18 mouse cellular contexts compared by ENCODE assay signal in genomic region chr13:52323691-52324090, GRCm38 (mm10).
DNase-seq lines count a peak whose midpoint lies in the region; ATAC-seq and TF ChIP-seq lines count a peak whose summit lies in the region.
"Had no signal": no experiment of that assay in that cellular context is flagged by ENCODE, and none has a peak within 500 bp of the region (broad histone marks: within the 10 kb centered on the region; RNA-seq: fewer than 3 reads in every experiment).

No protein-coding gene starts in this region.

- ATAC-seq in midbrain, postnatal 0 days (ENCODE audit: low FRiP score), result no peak
- ATAC-seq in midbrain, embryonic 11.5 days (ENCODE audit: low FRiP score), result no peak
- no peak for ATAC-seq in intestine, embryonic 16.5 days
- ATAC-seq: inflammation-experienced regulatory T-cells, adult 6 months; midbrain, embryonic 16.5 days had no signal

- no peaks in the 10 kb centered on the region for H3K27me3 ChIP-seq in midbrain, postnatal 0 days (ENCODE audit: insufficient read depth, low read length)
- no peaks in the 10 kb centered on the region for H3K27me3 ChIP-seq in midbrain, embryonic 11.5 days (ENCODE audit: control insufficient read depth, insufficient read depth, low read length)
- no peaks in the 10 kb centered on the region for H3K27me3 ChIP-seq in intestine, embryonic 16.5 days (replicated peaks; ENCODE audit: control insufficient read depth, insufficient read depth, low read length)
- H3K27me3 ChIP-seq: limb, embryonic 15.5 days; lung, embryonic 15.5 days; neural tube, embryonic 12.5 days; stomach, embryonic 15.5 days had no signal

- no peaks in the 10 kb centered on the region for H3K4me1 ChIP-seq in midbrain, postnatal 0 days (ENCODE audit: insufficient read depth, low read length)
- no peaks in the 10 kb centered on the region for H3K4me1 ChIP-seq in midbrain, embryonic 11.5 days (ENCODE audit: control insufficient read depth, insufficient read depth, low read length)
- H3K4me1 ChIP-seq in intestine, embryonic 16.5 days (ENCODE audit: control insufficient read depth, insufficient read depth, low read length), result no peaks in the 10 kb centered on the region
- H3K4me1 ChIP-seq: limb, embryonic 15.5 days; lung, embryonic 15.5 days; neural tube, embryonic 12.5 days; stomach, embryonic 15.5 days had no signal

- no peaks in the 10 kb centered on the region for H3K36me3 ChIP-seq in midbrain, postnatal 0 days (ENCODE audit: insufficient read depth, low read length)
- no peaks in the 10 kb centered on the region for H3K36me3 ChIP-seq in midbrain, embryonic 11.5 days (ENCODE audit: control insufficient read depth, insufficient read depth, low read length)
- no peaks in the 10 kb centered on the region for H3K36me3 ChIP-seq in intestine, embryonic 16.5 days (ENCODE audit: control insufficient read depth, insufficient read depth, low read length)
- H3K36me3 ChIP-seq: forebrain, embryonic 10.5 days; limb, embryonic 15.5 days; lung, embryonic 15.5 days; neural tube, embryonic 12.5 days; stomach, embryonic 15.5 days had no signal

- H3K9me3 ChIP-seq in midbrain, postnatal 0 days (ENCODE audit: low read length), result no peaks in the 10 kb centered on the region
- H3K9me3 ChIP-seq in midbrain, embryonic 11.5 days (ENCODE audit: control insufficient read depth, low read length), result no peaks in the 10 kb centered on the region
- H3K9me3 ChIP-seq in intestine, embryonic 16.5 days (ENCODE audit: control insufficient read depth, low read length), result no peaks in the 10 kb centered on the region
- H3K9me3 ChIP-seq: forebrain, embryonic 10.5 days; limb, embryonic 15.5 days; lung, embryonic 15.5 days; neural tube, embryonic 12.5 days; stomach, embryonic 15.5 days had no signal

- 62% methylated on average over 3 of the region's 3 CpGs for WGBS in midbrain, postnatal 0 days
- WGBS in midbrain, embryonic 11.5 days, result 81% methylated on average over 3 of the region's 3 CpGs
- WGBS in intestine, embryonic 16.5 days, result 67% methylated on average over 3 of the region's 3 CpGs

- no peak overlapping the region for H3K27ac ChIP-seq in midbrain, postnatal 0 days (ENCODE audit: low read depth, low read length)
- no peak overlapping the region for H3K27ac ChIP-seq in midbrain, embryonic 11.5 days (ENCODE audit: low read depth, low read length)
- no peak overlapping the region for H3K27ac ChIP-seq in intestine, embryonic 16.5 days (ENCODE audit: low read length)
- H3K27ac ChIP-seq: forebrain, embryonic 10.5 days; limb, embryonic 15.5 days; lung, embryonic 15.5 days; neural tube, embryonic 12.5 days; stomach, embryonic 15.5 days had no signal

- H3K4me3 ChIP-seq in midbrain, postnatal 0 days (ENCODE audit: low read depth, low read length), result no peak overlapping the region
- no peak overlapping the region for H3K4me3 ChIP-seq in midbrain, embryonic 11.5 days (ENCODE audit: low read depth, low read length)
- no peak overlapping the region for H3K4me3 ChIP-seq in intestine, embryonic 16.5 days (ENCODE audit: low read length)
- H3K4me3 ChIP-seq: forebrain, embryonic 10.5 days; limb, embryonic 15.5 days; lung, embryonic 15.5 days; neural tube, embryonic 12.5 days; stomach, embryonic 15.5 days had no signal

- no peak overlapping the region for H3K9ac ChIP-seq in midbrain, postnatal 0 days (replicated peaks; ENCODE audit: low read length, poor library complexity, severe bottlenecking)
- no peak overlapping the region for H3K9ac ChIP-seq in midbrain, embryonic 11.5 days (ENCODE audit: low read length)
- no peak overlapping the region for H3K9ac ChIP-seq in intestine, embryonic 16.5 days (ENCODE audit: low read depth, low read length)
- H3K9ac ChIP-seq: limb, embryonic 15.5 days; lung, embryonic 15.5 days; neural tube, embryonic 12.5 days; stomach, embryonic 15.5 days had no signal

- peak; percentile 24 to 62 for DNase-seq in cerebellum, postnatal 25 days
- no peak for DNase-seq in cerebellum, adult 8-10 months
- peak; percentile 9 for DNase-seq in kidney, postnatal 10 days
- DNase-seq in kidney, postnatal 4 days, result no peak
- peak; percentile 72 for DNase-seq in midbrain, postnatal 0 days (ENCODE audit: low spot score)
- DNase-seq in midbrain, embryonic 11.5 days (ENCODE audit: low spot score, missing footprints), result no peak
- DNase-seq in testis, postnatal 14 days (ENCODE audit: low spot score), result peak; percentile 13
- DNase-seq: cerebellum, adult 11-12 months; heart, adult 18-20 months; thymus, postnatal 4 days had no signal

- TF ChIP-seq CTCF in midbrain, postnatal 0 days (IDR thresholded peaks at IDR 0.05), result no peak

- no peak overlapping the region for H3K4me2 ChIP-seq in midbrain, postnatal 0 days (ENCODE audit: low read depth, low read length, poor library complexity, severe bottlenecking)
- no peak overlapping the region for H3K4me2 ChIP-seq in midbrain, embryonic 11.5 days
- H3K4me2 ChIP-seq in intestine, embryonic 16.5 days (ENCODE audit: low read depth, low read length), result no peak overlapping the region
- H3K4me2 ChIP-seq: limb, embryonic 15.5 days; lung, embryonic 15.5 days; neural tube, embryonic 12.5 days; stomach, embryonic 15.5 days had no signal

Comparison
In these comparisons a context has a peak if more than half of its experiments do, and no peak if none do; other contexts are left out.
1. DNase-seq: peak in cerebellum, postnatal 25 days (2 of 2), kidney, postnatal 10 days (single experiment), midbrain, postnatal 0 days (single experiment) and testis, postnatal 14 days (single experiment); none in cerebellum, adult 8-10 months (single experiment), kidney, postnatal 4 days (0 of 2) and midbrain, embryonic 11.5 days (single experiment).